Mouse (Mus musculus) urinary bladder, adult 2 months (tissue): ENCODE results near the gene Atf5. TPM values are rescaled to one million over a fixed set of nuclear protein-coding genes. Genes with fewer than 3 reads are reported as not detected.

Experiments used
- DNase-seq: peaks from one replicate; pipeline ENCODE4 v3.0.0; 2022; ENCODE audit warnings: low spot score
- polyA plus RNA-seq: library from polyadenylated mRNA; depleted of rRNA; stranded (reverse); fragments of >200 nt; gene quantifications from 2 replicates; pipeline ENCODE4 v1.2.3, GENCODE M21; 2012; rRNA removed

Atf5 gene
- 43.4 and 63.6 TPM in 2 replicates for polyA plus RNA-seq

DNA sequence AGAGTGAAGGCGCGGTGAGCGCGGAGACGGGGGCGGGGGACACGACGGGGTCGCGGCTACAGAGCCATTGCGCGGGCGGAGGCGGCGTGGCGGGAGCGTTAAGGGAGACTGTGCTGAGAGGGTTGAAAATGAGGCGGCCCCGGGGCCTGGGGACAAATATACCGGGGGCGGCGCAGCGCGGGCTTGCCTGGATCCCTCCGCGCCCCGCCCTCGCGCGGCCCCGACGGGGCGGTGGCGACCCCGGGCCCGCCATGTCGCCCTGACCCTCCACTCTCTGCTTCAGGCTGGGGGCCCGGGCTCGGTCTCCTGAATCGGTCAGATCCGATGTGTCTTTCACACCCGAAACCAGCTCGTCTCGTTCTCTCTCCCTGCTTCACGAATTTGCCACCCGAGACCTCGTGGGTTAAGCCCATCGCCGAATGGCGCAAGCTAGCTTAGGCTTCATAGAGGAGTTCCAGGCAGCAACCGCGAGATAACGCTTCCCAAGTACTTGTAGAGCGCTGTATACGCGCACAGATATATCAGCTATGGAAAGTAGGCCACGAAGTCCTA is at the start of gene Atf5:
Gene Atf5, minus strand, starts transcription at position 189 of the 552 bp plus-strand sequence.
- DNase-seq, result no peak

DNA sequence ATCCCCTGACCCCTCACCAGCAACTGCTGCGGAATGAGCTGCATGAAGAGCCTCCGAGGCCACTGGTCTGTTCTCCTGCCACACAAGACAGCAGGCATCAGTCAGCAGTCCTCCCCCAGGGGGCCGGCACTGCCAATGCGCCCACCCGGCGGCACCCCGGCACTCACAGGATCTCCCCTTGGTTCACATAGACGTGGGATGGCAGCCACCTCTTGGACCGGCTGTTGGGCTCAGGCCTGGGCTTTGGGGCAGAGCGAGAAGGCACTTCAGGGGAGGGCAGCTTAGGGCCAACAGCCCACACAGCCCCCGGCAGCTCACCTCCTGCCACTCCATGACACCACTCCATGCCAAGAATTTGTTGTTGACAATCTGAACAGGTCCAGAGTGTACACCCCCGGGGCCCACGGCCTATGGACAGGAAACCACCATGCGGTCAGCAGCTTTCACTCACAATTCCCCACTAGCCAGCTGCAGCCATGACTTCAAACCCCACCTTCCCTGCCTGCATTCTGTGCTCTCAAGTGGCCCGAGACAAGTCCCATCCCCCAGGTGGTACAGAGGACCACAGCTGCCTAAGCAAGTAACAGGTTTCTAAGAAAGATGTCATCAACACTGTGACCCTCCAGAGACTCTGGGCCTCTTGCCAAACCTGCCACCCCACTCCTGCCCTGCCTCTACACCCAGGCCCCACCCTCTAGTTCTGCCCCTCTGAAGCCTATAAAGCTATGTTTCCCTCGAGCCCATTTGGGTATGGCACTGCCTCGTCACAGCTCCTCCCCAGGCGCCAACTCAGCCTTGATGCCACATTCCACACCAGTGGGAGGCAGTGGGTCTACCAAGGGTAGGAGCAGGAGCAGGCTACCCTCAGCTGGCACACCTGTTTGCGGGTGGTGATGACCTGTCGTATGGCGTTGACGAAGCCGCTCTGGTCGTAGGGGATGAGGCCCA is 48.4 kb upstream of the Atf5 start:
- no peak for DNase-seq

DNA sequence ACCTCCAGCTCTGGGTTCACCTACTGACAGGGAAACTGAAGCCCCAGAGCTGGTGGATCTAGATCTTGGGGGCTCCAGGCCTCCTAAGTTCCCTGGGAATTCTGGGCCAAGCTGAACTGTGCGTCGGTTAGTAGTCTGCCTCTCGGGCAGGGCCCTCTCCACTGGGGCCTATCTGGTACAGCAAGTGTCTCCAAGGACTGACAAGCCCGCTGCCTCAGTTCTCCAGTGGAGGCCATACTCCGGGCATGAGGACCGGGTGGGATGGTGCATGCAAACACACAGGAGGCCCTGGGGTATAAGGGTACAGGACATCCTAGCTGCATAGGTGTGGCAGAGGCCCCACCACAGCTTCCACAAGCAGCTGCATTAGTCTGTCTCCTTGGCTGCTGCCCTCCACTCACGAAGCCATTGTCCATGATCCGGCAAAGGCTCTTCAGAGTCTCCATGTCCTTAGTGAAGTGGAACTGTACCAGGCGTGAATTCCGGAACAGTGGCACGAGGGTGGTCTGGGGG is 47.6 kb upstream of the Atf5 start:
- no peak for DNase-seq

DNA sequence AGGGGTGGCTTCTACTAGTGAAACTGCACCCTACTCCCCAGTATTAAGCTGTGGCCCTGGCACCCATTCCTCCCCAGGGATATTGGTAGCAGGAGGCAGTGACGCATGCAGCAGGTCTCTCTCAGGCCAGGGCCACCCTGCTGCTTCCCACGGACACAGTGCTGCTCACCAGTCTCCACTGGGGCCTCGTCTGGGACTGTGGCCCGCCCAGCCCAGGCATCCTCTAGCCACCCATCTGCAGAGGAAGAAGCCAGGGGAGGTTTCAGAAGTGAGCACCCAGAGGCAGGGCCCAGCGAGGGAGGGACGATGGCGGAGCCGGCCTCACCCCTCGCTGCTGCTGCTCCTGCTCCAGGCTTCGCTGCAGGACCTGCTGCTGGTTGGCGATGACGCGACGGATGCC is 46.8 kb upstream of the Atf5 start:
- no peak for DNase-seq

DNA sequence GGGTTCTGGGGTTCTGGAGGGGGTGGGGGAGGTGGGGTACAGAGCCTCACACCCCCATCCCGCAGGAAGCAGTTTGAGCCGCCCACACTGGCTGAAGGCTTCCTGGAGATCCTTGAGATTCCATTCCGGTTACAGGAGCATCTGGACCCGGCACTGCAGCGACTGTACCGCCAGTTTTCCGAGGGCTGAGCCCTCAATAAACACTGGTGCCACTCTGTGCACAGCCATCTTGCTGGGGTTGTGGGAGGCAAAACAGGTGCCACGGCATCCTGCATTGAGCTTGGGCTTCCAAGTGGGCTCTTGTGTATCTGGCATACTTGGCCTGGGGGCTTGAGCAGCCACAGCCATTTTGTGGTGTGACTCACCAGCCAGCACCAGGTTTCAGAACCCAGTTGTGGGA is 46.0 kb upstream of the Atf5 start:
- DNase-seq, result no peak

DNA sequence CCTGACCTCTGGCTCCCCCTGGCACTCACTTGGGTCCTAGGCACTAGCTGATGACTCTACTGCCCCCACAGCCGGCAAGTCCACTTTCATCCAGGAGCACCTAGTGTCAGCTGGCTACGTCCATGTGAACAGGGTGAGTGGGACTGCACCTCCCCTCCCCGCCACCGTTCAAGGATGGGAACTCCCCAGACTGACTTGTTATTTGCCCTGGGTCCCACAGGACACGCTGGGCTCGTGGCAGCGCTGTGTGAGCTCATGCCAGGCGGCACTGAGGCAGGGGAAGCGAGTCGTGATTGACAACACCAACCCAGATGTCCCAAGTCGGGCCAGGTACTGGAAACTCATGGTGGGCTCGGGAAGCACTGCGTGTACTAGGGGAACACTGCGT is 45.0 kb upstream of the Atf5 start:
- no peak for DNase-seq

DNA sequence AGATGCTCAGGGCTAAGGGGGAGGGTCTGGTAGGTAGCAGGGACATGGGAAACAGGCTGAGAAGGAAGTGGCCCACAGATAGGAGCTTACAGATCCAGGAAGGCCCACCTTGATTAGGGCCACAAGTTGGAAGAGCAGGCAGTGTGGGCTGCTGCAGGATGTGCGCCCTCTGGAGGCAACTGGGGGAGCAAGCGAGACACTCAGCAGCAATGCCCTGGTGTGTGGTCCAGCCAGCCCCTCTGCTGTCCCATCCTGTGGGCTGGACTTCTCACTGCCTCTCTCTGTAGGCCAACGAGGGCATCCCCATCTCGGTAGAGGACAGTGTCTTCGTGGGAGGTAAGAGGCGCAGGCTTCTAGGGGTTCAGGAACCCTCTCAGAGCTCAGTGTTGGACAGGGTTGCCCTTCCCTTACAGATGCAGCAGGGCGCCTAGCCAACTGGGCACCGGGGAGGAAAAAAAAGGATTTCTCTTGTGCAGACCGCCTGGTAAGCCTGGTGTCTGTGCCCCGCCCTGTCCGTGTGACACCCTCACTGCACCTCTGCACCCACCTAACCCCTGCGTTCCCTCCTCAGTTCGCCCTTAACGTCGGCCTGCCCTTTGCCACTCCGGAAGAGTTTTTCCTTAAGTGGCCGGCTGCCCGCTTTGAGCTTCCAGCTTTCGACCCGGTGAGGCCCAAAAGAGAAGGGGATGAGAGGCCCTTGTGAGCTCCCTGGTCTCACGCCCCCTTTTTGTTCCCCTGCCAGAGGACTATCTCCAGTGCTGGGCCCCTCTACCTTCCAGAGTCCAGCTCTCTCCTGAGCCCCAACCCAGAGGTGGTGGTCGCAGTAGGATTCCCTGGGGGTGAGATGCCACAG is 44.3 kb upstream of the Atf5 start:
- DNase-seq, result no peak

DNA sequence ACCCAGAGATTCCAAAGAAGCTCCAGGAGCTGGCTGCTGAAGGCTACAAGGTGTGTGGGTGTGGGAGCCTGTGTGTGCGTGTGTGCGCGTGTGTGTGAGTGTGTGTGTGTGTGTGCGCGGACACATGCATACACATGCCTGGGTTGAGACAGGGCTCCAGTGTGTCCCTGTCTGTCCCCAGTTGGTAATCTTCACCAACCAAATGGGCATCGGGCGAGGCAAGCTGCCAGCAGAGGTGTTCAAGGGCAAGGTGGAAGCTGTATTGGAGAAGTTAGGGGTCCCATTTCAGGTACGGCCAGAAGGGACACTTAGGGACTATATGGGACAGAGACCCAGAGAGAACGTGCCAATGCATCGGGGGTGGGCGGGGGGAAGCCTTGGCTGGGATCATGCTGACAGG is 43.4 kb upstream of the Atf5 start:
- no peak for DNase-seq

DNA sequence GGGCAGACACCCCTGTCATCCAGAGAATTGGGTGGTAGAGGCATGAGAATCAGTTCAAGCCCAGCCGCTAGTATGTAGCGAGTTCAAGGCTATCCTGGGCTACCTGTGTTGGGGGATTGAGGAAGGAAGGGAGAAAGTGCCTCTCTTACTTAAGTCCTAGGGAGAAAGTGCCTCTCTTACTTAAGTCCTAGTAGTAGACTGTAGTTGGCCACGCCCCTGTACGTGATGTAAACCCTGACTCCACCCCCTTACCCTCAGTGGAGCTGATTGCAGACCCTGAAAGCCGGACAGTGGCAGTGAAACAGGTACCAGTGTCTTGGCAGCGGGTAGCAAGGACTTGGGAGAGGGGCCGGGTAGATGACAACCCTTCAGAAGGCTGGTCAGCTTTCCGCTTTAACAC is 41.4 kb upstream of the Atf5 start:
- DNase-seq, result no peak

DNA sequence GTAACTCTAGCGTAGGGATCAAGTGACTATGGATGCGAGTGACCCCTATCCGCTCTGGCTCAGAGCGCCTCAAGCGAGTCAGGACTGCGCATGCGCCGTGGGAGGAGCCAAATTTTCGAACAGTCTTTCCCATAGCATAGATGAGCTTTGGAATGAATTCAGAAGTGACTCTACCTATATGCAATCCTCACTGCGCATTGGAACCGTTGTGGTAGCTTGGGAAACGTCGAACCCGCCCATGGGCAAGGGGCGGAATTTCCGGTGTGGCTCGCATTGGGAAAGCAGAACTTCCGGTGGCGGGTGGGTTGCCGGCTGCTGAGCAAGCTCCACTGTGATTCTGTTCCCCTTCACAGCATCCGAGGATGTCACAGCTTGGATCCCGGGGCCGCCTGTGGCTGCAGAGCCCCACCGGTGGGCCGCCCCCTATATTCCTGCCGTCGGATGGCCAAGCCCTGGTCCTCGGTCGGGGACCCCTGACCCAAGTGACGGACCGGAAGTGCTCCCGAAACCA is 40.6 kb upstream of the Atf5 start, which contains the start of gene Pnkp:
Gene Pnkp, plus strand, starts transcription at position 98 of the 511 bp plus-strand sequence.
- DNase-seq, result peak; percentile 68

DNA sequence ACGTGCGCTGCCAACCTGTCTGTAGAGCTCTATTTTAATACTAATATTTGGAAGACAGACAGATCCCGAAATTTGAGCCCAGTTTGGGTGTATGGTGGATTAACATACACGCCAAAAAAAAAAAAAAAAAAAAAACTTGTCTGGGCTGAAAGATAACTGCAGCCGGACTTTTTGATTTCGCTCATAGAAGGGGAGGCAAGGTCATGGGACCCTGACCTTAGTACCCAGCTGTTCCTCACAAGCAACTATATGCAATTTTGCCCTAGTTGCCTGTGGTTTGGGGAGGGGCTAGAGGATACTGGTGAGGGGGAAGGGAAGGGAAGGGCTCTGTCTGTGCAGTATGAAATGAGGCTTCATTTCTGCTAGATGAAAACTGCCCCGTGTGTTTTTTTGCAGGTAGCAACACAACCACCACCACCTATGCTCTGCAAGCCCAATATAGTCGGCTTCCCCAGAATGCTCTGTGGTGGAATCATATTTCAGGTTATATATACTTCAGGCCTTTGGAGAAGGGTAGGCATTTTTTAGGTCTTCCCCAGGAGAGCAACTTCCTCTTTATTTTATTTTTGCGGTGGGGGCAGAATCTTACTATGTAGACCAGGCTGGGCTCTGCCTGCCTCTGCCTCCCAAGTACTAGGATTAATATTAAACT is 39.9 kb upstream of the Atf5 start:
- no peak for DNase-seq

DNA sequence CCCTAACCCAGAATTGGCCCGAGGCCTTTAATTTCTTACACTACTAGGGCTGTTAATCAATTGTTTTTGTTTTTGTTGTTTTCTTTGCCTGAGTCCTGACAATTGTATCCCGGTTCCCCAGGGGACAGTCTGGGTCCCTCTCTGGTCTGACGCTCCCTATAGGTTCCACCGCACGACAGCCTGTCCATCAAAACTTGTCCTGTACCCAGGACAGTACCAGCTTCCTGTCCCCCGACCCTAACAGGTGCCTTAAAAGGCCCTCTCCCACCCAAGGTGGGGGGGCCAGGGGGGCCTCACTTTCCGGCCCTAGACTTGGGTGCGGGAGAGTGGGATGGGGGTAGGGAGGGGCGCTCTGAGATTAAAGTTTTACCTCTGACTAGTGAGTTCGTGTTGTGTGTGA is 38.6 kb upstream of the Atf5 start:
- no peak for DNase-seq

DNA sequence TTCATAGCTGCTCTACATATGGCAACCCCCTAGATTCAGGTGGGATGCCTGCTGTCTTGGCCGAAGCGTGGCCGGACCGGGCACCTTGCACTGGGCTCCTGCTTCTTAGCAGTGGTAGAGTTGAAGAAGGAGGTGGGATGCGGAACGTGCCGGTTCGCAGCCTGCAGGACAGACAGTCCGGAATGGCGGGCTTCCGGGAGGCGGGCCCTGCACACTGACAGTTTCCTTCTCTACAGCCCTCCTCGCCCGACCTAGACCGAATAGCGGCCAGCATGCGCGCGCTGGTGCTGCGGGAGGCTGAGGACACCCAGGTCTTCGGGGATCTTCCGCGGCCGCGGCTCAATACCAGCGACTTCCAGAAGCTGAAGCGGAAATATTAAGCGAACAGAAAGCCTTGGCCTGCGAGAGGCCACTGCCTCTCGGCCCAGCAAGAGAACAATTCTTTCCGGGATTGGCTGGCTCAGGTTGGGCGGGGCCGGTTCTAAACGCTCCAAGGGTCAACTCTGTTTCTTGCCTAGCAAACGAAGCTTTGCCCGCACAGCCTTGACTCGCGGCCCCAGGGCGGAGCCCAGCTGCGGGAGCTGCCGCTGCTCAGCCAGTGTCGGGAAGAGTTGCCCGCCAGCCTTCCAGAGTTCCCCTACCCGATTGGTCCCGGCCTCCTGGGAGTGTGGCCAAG is 38.0 kb upstream of the Atf5 start:
- DNase-seq, result peak; percentile 82

DNA sequence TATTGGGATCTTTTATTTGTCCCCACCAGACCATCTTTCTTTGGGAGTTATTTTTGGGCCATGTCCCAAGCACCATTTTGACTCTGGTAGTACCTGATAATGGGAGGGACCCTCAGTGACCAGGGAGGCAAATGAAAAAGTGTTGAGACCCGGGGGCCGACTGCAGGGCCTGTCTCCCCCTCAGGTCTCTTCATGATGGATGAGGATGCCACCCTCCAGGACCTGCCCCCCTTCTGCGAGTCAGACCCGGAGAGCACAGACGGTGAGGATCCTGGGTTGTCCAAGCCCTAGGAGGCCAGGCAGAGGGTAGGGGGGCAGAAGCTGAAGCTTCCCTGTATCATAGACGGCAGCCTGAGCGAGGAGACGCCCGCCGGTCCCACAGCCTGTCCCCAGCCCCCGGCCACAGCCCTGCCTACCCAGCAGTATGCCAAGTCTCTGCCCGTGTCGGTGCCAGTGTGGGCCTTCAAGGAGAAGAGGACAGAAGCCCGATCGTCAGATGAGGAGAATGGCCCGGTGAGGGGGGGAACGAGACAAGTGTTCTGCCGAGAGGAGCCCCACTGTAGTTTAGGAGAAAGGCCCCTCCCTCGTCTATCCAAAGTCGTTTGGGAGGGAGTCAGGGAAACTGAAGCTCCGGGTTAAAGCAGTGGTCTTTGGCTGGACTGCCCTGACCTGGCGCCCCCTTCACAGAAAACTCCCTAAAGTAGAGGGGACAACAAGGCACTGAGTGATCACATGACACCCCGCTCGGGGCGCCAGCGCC is 37.3 kb upstream of the Atf5 start:
- DNase-seq, result no peak

DNA sequence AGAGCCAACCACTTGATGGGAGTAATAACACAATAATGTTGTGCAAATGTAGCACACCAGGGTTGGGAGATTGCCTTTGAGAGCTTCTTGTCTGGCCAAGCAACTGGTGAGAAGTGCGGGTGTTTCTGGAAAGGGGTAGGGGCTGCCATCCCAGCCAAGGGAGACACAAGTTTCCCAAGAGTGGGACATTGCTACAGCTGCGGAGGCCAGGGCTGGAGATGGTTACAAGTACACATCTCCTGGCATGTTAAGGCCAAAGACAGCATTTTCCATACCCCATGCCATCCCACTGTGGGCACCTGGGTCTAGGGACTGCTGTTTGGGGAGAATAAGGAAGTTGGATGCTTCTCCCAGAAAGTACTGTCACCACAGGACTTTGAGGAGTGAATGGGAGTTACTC is 36.6 kb upstream of the Atf5 start:
- no peak for DNase-seq

DNA sequence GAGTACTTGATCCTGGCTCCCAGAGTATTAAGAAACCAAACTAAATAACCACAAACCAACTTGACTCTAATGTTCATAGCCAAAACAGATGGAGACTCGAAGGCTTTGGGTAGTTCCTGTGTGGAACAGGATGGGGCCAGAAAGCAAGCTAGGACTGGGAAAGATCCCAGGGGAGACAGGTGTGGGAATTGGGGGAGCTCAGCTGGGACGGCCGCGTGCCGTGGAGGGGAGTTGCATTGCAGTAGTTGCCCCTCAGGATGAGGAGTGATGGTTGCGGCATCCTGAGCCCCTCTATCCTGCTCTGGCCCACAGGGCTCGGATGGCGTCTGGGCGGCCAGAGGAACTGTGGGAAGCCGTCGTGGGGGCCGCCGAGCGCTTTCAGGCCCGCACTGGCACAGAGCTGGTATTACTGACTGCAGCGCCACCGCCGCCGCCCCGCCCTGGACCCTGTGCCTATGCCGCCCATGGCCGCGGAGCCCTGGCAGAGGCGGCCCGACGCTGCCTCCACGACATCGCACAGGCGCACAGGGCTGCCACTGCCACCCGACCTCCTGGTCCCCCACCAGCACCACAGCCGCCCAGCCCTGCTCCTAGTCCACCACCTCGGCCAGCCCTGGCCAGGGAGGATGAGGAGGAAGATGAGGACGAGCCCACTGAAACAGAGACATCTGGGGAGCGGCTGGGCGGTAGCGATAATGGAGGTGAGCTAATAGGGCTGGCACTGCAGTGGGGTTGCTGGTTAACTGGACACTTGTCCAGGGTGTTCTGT is 36.0 kb upstream of the Atf5 start:
- DNase-seq, result no peak

DNA sequence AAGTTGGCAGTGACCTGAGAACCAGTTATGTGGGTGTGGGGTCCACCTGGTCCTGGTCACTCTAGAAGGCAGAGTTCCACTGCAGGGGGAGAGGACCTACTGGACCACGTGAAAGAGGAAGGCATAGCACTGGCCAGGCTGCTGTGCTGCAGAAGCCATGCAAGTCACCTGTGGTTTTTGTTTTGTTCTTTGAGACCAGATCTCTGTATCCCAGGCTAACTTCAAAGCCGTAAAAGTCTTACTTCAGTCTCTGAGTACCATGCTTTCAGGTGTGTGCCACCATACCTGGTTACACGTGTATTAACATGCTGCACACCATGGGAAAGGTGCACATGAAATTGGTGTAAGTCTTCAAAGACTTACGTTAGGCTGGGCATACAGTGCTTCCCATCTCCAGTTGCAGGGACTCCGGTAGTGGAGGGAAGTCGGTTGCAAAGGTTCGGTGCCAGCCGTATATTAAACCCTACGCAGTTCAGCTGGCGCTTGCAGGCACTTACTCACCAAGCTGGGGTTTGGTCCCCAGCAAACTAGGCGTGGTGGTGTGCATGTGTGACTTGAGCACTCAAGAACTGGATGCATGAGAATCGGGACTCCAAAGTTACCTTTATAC is 35.3 kb upstream of the Atf5 start:
- no peak for DNase-seq

DNA sequence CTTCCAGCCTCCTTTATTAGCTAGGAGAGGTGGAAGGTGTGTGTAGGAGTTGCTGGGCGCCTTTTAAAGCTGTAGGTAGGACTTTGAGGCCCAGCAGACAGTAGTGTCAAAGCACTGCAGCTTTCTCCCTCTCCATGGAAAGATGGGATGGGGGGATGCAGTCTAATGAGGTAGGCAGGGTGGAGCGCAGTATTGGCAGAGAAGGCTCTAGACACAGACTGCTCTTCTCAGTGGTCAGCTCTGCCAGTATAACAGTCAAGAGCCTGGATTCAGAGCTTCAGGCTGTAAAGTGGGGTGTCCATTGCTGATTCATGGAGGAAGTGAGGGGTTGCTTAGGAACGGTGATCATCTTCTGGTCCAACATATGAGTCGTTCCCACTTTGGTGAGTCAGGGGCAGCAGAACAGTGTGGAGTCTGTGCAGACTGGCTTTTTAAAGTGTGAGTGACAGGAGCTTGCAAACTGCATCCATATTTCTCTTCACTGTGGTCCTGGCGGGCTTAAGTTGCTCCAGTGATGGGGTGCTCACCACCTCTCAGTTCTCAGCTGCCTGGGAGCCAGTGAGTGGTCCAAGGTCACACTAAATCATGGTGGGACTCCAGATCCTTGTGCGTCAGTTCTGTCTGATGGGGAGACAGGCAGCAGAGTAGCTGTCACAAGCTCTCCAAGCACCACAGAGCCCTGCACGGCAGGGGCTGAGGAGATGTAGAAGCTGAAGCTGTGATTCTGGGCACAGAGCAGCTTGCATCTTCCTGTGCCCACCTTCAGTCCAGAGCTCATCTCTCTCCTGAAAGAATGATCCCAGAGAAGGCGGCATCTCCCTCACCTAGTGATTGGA is 34.5 kb upstream of the Atf5 start:
- no peak for DNase-seq
